Mouse (Mus musculus): ENCODE data around the gene Surf4.

GRCm38 (mm10) chr2:26903311-26903710 lies 30.4 kb downstream of the Surf4 start:
- no peak for TF ChIP-seq CTCF (IDR thresholded peaks at IDR 0.05; ENCODE audit: low read depth, low read length)
- no peak for TF ChIP-seq POLR2A (IDR thresholded peaks at IDR 0.05; ENCODE audit: borderline replicate concordance, low read depth, low read length)

All from bone marrow macrophage, adult 2 months (primary cell).